Comparison of ENCODE assay signal across 8 mouse cellular contexts in the genomic region with DNA sequence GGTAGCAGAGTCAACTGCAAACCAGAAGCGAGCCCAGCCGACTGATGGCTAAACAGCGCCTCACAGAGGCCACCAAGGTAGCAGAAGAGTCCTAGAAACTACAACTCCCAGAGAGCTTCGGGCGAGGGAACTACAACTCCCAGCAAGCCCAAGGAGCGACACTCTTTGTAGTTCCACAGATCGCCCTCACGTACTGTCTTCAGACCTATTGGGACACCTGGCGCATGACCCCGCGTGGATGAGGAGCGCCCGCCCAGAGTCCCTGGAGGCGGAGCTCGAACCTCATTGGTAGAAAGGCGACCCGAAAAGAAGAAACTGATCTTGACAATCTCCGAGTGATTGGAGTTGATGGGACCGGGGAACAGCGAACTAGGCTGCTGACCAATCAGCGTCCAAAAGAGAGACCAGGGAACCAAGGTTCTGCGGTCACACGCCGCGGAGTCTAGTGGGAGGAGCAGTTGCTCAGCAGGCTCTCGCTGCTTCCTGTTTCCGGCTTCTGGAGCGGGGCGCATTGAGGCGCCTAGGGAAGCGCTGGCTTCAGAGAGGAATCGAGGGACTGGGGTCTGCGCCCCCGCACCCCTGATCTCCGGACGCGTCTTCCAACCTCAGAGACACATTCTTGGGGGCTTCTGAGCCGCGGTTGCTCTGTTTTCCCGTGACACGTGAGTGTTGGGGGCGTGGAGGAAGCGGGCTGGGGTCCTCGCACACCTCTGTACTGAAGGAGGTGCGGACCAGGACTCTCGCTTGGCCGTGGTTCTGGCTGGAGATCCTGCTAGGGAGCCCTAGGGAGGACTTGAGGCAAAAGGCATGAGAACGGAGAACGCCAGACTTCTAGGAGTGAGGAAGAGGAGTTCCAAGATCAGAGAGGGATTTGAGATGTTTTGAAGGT. TPM values are rescaled to one million over a fixed set of nuclear protein-coding genes. Genes with fewer than 3 reads are reported as not detected.
A peak's percentile ranks its signal among the peaks of the same experiment; 100 is the strongest.
DNase-seq lines count a peak whose midpoint lies in the region; ATAC-seq and TF ChIP-seq lines count a peak whose summit lies in the region.

A gene (plus strand): TSS at position 216 of the 889 bp plus-strand sequence.

- peak; percentile 98 for ATAC-seq in heart, embryonic 15.5 days (replicated peaks; ENCODE audit: insufficient number of reproducible peaks, insufficient read depth, low FRiP score, low read depth)
- peak; percentile 97 for ATAC-seq in liver, embryonic 14.5 days (ENCODE audit: insufficient read depth)
- ATAC-seq in neural tube, embryonic 11.5 days (ENCODE audit: insufficient read depth, low FRiP score, low TSS enrichment): peak; percentile 97
- peak; percentile 100 for ATAC-seq in stomach, postnatal 0 days (ENCODE audit: low FRiP score, low TSS enrichment)

- peak within 1 kb of the TSS; percentile 87 for H3K27ac ChIP-seq in forebrain, embryonic 10.5 days
- peak within 1 kb of the TSS; percentile 80 for H3K27ac ChIP-seq in heart, embryonic 15.5 days
- H3K27ac ChIP-seq in liver, embryonic 14.5 days: peak within 1 kb of the TSS; percentile 67
- H3K27ac ChIP-seq in neural tube, embryonic 11.5 days (ENCODE audit: low read depth, low read length): no peak within 1 kb of the TSS
- peak within 1 kb of the TSS; percentile 80 for H3K27ac ChIP-seq in stomach, postnatal 0 days (replicated peaks)

- H3K9ac ChIP-seq in heart, embryonic 15.5 days: peak within 1 kb of the TSS; percentile 94
- peak within 1 kb of the TSS; percentile 94 for H3K9ac ChIP-seq in liver, embryonic 14.5 days (replicated peaks)
- peak within 1 kb of the TSS; percentile 70 for H3K9ac ChIP-seq in neural tube, embryonic 11.5 days (ENCODE audit: low read length)
- peak within 1 kb of the TSS; percentile 81 for H3K9ac ChIP-seq in stomach, postnatal 0 days (ENCODE audit: low read length)

- no peaks in the 10 kb centered on the region for H3K27me3 ChIP-seq in forebrain, embryonic 10.5 days (ENCODE audit: poor library complexity, severe bottlenecking)
- H3K27me3 ChIP-seq in heart, embryonic 15.5 days: no peaks in the 10 kb centered on the region
- no peaks in the 10 kb centered on the region for H3K27me3 ChIP-seq in liver, embryonic 14.5 days (ENCODE audit: control insufficient read depth, insufficient read depth, low read length)
- no peaks in the 10 kb centered on the region for H3K27me3 ChIP-seq in neural tube, embryonic 11.5 days (ENCODE audit: control insufficient read depth, insufficient read depth, low read length)
- no peaks in the 10 kb centered on the region for H3K27me3 ChIP-seq in stomach, postnatal 0 days (ENCODE audit: control insufficient read depth, insufficient read depth, low read length)

- WGBS in forebrain, embryonic 10.5 days: under 1% methylated on average over 49 of the region's 49 CpGs
- under 1% methylated on average over 49 of the region's 49 CpGs for WGBS in heart, embryonic 15.5 days
- 0% methylated on average over 49 of the region's 49 CpGs for WGBS in liver, embryonic 14.5 days (ENCODE audit: insufficient replicate concordance)
- under 1% methylated on average over 49 of the region's 49 CpGs for WGBS in neural tube, embryonic 11.5 days
- under 1% methylated on average over 49 of the region's 49 CpGs for WGBS in stomach, postnatal 0 days

- peaks cover 19% of the 10 kb centered on the region for H3K36me3 ChIP-seq in forebrain, embryonic 10.5 days (replicated peaks)
- H3K36me3 ChIP-seq in heart, embryonic 15.5 days: peaks cover 13% of the 10 kb centered on the region
- H3K36me3 ChIP-seq in liver, embryonic 14.5 days (replicated peaks; ENCODE audit: control insufficient read depth, insufficient read depth, low read depth): peaks cover 18% of the 10 kb centered on the region
- no peaks in the 10 kb centered on the region; the same call in 1 of the 2 replicates for H3K36me3 ChIP-seq in neural tube, embryonic 11.5 days (ENCODE audit: control insufficient read depth, insufficient read depth, low read length)
- H3K36me3 ChIP-seq in stomach, postnatal 0 days (ENCODE audit: control insufficient read depth, insufficient read depth, low read length): no peaks in the 10 kb centered on the region; the same call in 1 of the 2 replicates

- peak; percentile 88 for TF ChIP-seq CTCF in liver, embryonic 14.5 days (IDR thresholded peaks at IDR 0.05; ENCODE audit: low read depth)
- peak; percentile 92 for TF ChIP-seq CTCF in stomach, postnatal 0 days (IDR thresholded peaks at IDR 0.05; ENCODE audit: low read depth)

- peak within 1 kb of the TSS; percentile 85 for H3K4me3 ChIP-seq in forebrain, embryonic 10.5 days
- peak within 1 kb of the TSS; percentile 85 for H3K4me3 ChIP-seq in heart, embryonic 15.5 days
- peak within 1 kb of the TSS; percentile 91 to 93 for H3K4me3 ChIP-seq in liver, embryonic 14.5 days (ENCODE audit: insufficient read depth in 1 of 2, low read depth in 2 of 2, low read length in 2 of 2)
- peak within 1 kb of the TSS; percentile 69 for H3K4me3 ChIP-seq in neural tube, embryonic 11.5 days (ENCODE audit: low read depth, low read length)
- H3K4me3 ChIP-seq in stomach, postnatal 0 days (ENCODE audit: low read depth, low read length): peak within 1 kb of the TSS; percentile 65

- no peaks in the 10 kb centered on the region for H3K9me3 ChIP-seq in forebrain, embryonic 10.5 days
- no peaks in the 10 kb centered on the region for H3K9me3 ChIP-seq in heart, embryonic 15.5 days (replicated peaks)
- H3K9me3 ChIP-seq in liver, embryonic 14.5 days (ENCODE audit: control insufficient read depth, low read length): no peaks in the 10 kb centered on the region
- H3K9me3 ChIP-seq in neural tube, embryonic 11.5 days (ENCODE audit: control insufficient read depth, low read length): no peaks in the 10 kb centered on the region
- H3K9me3 ChIP-seq in stomach, postnatal 0 days (ENCODE audit: control insufficient read depth, low read length): no peaks in the 10 kb centered on the region

- H3K4me1 ChIP-seq in forebrain, embryonic 10.5 days: peaks cover 24% of the 10 kb centered on the region
- peaks cover 18% of the 10 kb centered on the region for H3K4me1 ChIP-seq in heart, embryonic 15.5 days (replicated peaks)
- peaks cover 10% of the 10 kb centered on the region in 2 experiments for H3K4me1 ChIP-seq in liver, embryonic 14.5 days (replicated peaks; ENCODE audit: control insufficient read depth in 2 of 2, insufficient read depth in 2 of 2, low read length in 1 of 2)
- H3K4me1 ChIP-seq in neural tube, embryonic 11.5 days (ENCODE audit: control insufficient read depth, insufficient read depth, low read length): peaks cover 11% of the 10 kb centered on the region
- H3K4me1 ChIP-seq in stomach, postnatal 0 days (replicated peaks; ENCODE audit: control insufficient read depth, insufficient read depth): no peaks in the 10 kb centered on the region

- TF ChIP-seq EP300 in liver, embryonic 14.5 days (IDR thresholded peaks at IDR 0.05; ENCODE audit: low read depth): no peak
- no peak for TF ChIP-seq EP300 in stomach, postnatal 0 days (optimal IDR thresholded peaks at IDR 0.05)

- peak within 1 kb of the TSS; percentile 77 for H3K4me2 ChIP-seq in heart, embryonic 15.5 days
- peak within 1 kb of the TSS; percentile 90 for H3K4me2 ChIP-seq in liver, embryonic 14.5 days (ENCODE audit: low read depth)
- peak within 1 kb of the TSS; percentile 81 for H3K4me2 ChIP-seq in neural tube, embryonic 11.5 days (ENCODE audit: low read depth)
- H3K4me2 ChIP-seq in stomach, postnatal 0 days (replicated peaks; ENCODE audit: low read depth): peak within 1 kb of the TSS; percentile 64

- peak; percentile 94 to 96 for DNase-seq in CD8-positive naive resting alpha-beta T cell, adult 2 months (ENCODE audit: low read depth in 2 of 2, low spot score in 2 of 2)
- DNase-seq in c-Kit-positive CD71-negative TER-119-negative erythroid progenitor cells, embryonic 14.5 days (ENCODE audit: low read depth): peak; percentile 88
- DNase-seq in forebrain, embryonic 10.5 days (ENCODE audit: extremely low spot score, low spot score): peak; percentile 94
- peak; percentile 96 to 99 for DNase-seq in kidney, postnatal 25 days
- peak; percentile 91 to 95 (median 92) for DNase-seq in liver, embryonic 14.5 days (ENCODE audit: low read depth in 3 of 3, low spot score in 3 of 3)
- DNase-seq in neural tube, embryonic 11.5 days (ENCODE audit: low spot score): peak; percentile 93
- peak; percentile 96 for DNase-seq in stomach, postnatal 0 days (ENCODE audit: low spot score)

RNA-seq across cellular contexts. Expression of the gene that starts here (rescaled TPM):
- 92.7 and 92.9 TPM in 2 replicates for polyA plus RNA-seq in forebrain, embryonic 10.5 days (2016; fragmentation: Nextera tagmentation; extraction: Ambion mirVana)
- polyA plus RNA-seq in heart, embryonic 15.5 days (2015; fragmentation: Nextera tagmentation; extraction: Ambion mirVana): 65.0 and 77.4 TPM in 2 replicates
- 36.5 and 48.1 TPM in 2 replicates for polyA plus RNA-seq in liver, embryonic 14.5 days (2012; rRNA removed)
- 84.2 and 95.4 TPM in 2 replicates for polyA plus RNA-seq in liver, embryonic 14.5 days (2014; fragmentation: Nextera tagmentation; extraction: Ambion mirVana)
- 81.8 and 89.8 TPM in 2 replicates for polyA plus RNA-seq in neural tube, embryonic 11.5 days (2014; fragmentation: Nextera tagmentation; extraction: Ambion mirVana)
- polyA plus RNA-seq in stomach, postnatal 0 days (2015; fragmentation: Nextera tagmentation; extraction: Ambion mirVana): 103 and 111 TPM in 2 replicates
